Mouse (Mus musculus) CH12.LX (cell line): ENCODE results near the gene Hist1h3f.
"Not testable (repeated sequence)": the region's sequence is repeated elsewhere in the genome, so short reads cannot be mapped to it uniquely, and the experiment has no call there.

Source experiments
- BHLHE40 ChIP-seq: IDR thresholded peaks from 2 replicates; pipeline ENCODE4 v1.6.1; 2011; ENCODE audit warnings: mild to moderate bottlenecking, low read depth, low read length, improper control_type of control experiment
- CHD2 ChIP-seq: IDR thresholded peaks from 2 replicates; pipeline ENCODE4 v1.6.1; 2011; ENCODE audit warnings: low read length, improper control_type of control experiment
- CTCF ChIP-seq, 2 experiments: IDR thresholded peaks in 1 of 2; conservative IDR thresholded peaks in 1 of 2; 2 replicates each; pipeline ENCODE4 v1.5.1; 2011 to 2012; ENCODE audit warnings: low read depth in 2 of 2, low read length in 2 of 2, improper control_type of control experiment in 1 of 2, inconsistent platforms in 1 of 2, mild to moderate bottlenecking in 1 of 2, moderate library complexity in 1 of 2
- E2F4 ChIP-seq: IDR thresholded peaks from 2 replicates; pipeline ENCODE4 v1.6.1; 2011; ENCODE audit warnings: low read depth, low read length, improper control_type of control experiment; ENCODE audit not compliant: insufficient replicate concordance
- EP300 ChIP-seq: IDR thresholded peaks from 2 replicates; pipeline ENCODE4 v1.6.1; 2011; ENCODE audit warnings: low read length, improper control_type of control experiment
- HCFC1 ChIP-seq: IDR thresholded peaks from 2 replicates; pipeline ENCODE4 v1.6.1; 2012; ENCODE audit warnings: low read depth, mild to moderate bottlenecking, inconsistent platforms, low read length, improper control_type of control experiment
- JUN ChIP-seq: IDR thresholded peaks from 2 replicates; pipeline ENCODE4 v1.6.1; 2011; ENCODE audit warnings: low read depth, mild to moderate bottlenecking, low read length, improper control_type of control experiment, moderate library complexity; ENCODE audit not compliant: insufficient read depth
- MAFK ChIP-seq: IDR thresholded peaks from 2 replicates; pipeline ENCODE4 v1.6.1; 2011; ENCODE audit warnings: low read length, improper control_type of control experiment; ENCODE audit not compliant: insufficient replicate concordance
- MYC ChIP-seq: IDR thresholded peaks from 2 replicates; pipeline ENCODE4 v1.6.1; 2011; ENCODE audit warnings: low read depth, mild to moderate bottlenecking, improper control_type of control experiment, low read length
- NELFE ChIP-seq: IDR thresholded peaks from 2 replicates; pipeline ENCODE4 v1.6.1; 2011; ENCODE audit warnings: low read depth, low read length, improper control_type of control experiment
- SMC3 ChIP-seq: IDR thresholded peaks from 2 replicates; pipeline ENCODE4 v1.6.1; 2011; ENCODE audit warnings: low read depth, low read length, improper control_type of control experiment
- TBP ChIP-seq: conservative IDR thresholded peaks from 2 replicates; pipeline ENCODE4 v1.6.1; 2011; ENCODE audit warnings: low read depth, low read length, improper control_type of control experiment
- USF1 ChIP-seq: IDR thresholded peaks from 2 replicates; pipeline ENCODE4 v1.6.1; 2014; ENCODE audit warnings: low read depth, mild to moderate bottlenecking, inconsistent platforms, low read length, improper control_type of control experiment
- ZNF384 ChIP-seq: IDR thresholded peaks from 2 replicates; pipeline ENCODE4 v1.6.1; 2012; ENCODE audit warnings: low read depth, low read length, improper control_type of control experiment, inconsistent platforms

GRCm38 (mm10) chr13:23535137-23536075, 8.4 kb upstream of the Hist1h3f start, which contains the start of gene Hist1h3g:
- TF ChIP-seq E2F4 (peak; percentile 100), MYC (peak; percentile 77), BHLHE40 (peak; percentile 19; the same call in 1 of the 2 replicates), HCFC1 (peak; percentile 48), NELFE (peak; percentile 99), TBP (peak; percentile 98), CHD2 (peak; percentile 88)
- not testable (repeated sequence) for TF ChIP-seq ZNF384; EP300; CTCF (conservative IDR thresholded peaks at IDR 0.05 in 1 of 2, IDR thresholded peaks at IDR 0.05 in 1 of 2; ENCODE audit: low read depth in 2 of 2, low read length in 2 of 2); USF1; MAFK; SMC3; JUN
